Mouse (Mus musculus): ENCODE results near the gene Uqcc2. TPM values are rescaled to one million over a fixed set of nuclear protein-coding genes. Genes with fewer than 3 reads are reported as not detected.

The Uqcc2 gene
- total and polyA plus RNA-seq, 3 experiments, result 126 to 240 (median 198) TPM

- no peaks in the 10 kb centered on the region for H3K27me3 ChIP-seq (replicated peaks)
- H3K4me1 ChIP-seq (ENCODE audit: control insufficient read depth in 1 of 2, insufficient read depth in 2 of 2), result peaks cover 3 to 18% of the 10 kb centered on the region in 2 experiments; a peak in 3 of 4 replicates
- H3K4me2 ChIP-seq (ENCODE audit: insufficient read depth, low read depth, poor library complexity, severe bottlenecking), result no peak overlapping the region
- no peak overlapping the region for H3K9ac ChIP-seq (ENCODE audit: insufficient read depth, low read depth)
- dilution Hi-C loops (cut with MboI; ENCODE audit: extremely low pct_ligation_motif_present, extremely low pct_unique_long_range_greater_than_20kb, low sequenced_read_pairs), result no loop called here
- no peaks in the 10 kb centered on the region for H3K79me2 ChIP-seq (replicated peaks; ENCODE audit: control insufficient read depth, extremely low read depth, insufficient read depth, poor library complexity, severe bottlenecking)
- no peak for DNase-seq (ENCODE audit: extremely low read depth)
- no peak overlapping the region for H3K4me3 ChIP-seq (replicated peaks in 1 of 3; ENCODE audit: low read depth in 2 of 3, low read length in 2 of 3, poor library complexity in 1 of 3)
- no peaks in the 10 kb centered on the region for H3K9me3 ChIP-seq (replicated peaks; ENCODE audit: low read length)
- TF ChIP-seq SMC3 (IDR thresholded peaks at IDR 0.05; ENCODE audit: low read depth, low read length), result no peak
- TF ChIP-seq RAD21 (IDR thresholded peaks at IDR 0.05; ENCODE audit: low read depth, low read length), result no peak
- no peak for TF ChIP-seq ELF1 (IDR thresholded peaks at IDR 0.05; ENCODE audit: low read depth, low read length)
- TF ChIP-seq JUND (conservative IDR thresholded peaks at IDR 0.05; ENCODE audit: low read depth, low read length), result no peak
- TF ChIP-seq IRF4 (IDR thresholded peaks at IDR 0.05; ENCODE audit: low read depth, low read length), result no peak
- no peak for TF ChIP-seq RCOR1 (conservative IDR thresholded peaks at IDR 0.05; ENCODE audit: low read depth, low read length)
- no peak for TF ChIP-seq NELFE (IDR thresholded peaks at IDR 0.05; ENCODE audit: low read depth, low read length)
- TF ChIP-seq CHD1 (IDR thresholded peaks at IDR 0.05; ENCODE audit: low read depth, low read length), result no peak
- no peak for TF ChIP-seq POLR2A (IDR thresholded peaks at IDR 0.05; ENCODE audit: low read depth, low read length)
- no peak for TF ChIP-seq USF2 (conservative IDR thresholded peaks at IDR 0.05; ENCODE audit: low read depth, low read length)
- no peak for TF ChIP-seq ZNF384 (IDR thresholded peaks at IDR 0.05; ENCODE audit: low read depth, low read length)
- no peak for TF ChIP-seq POLR2AphosphoS2 (IDR thresholded peaks at IDR 0.05; ENCODE audit: low read depth, low read length)
- TF ChIP-seq ETS1 (conservative IDR thresholded peaks at IDR 0.05; ENCODE audit: low read depth, low read length), result no peak
- no peak for TF ChIP-seq ZKSCAN1 (IDR thresholded peaks at IDR 0.05; ENCODE audit: borderline replicate concordance, low read depth, low read length)
- no peak for TF ChIP-seq BHLHE40 (IDR thresholded peaks at IDR 0.05; ENCODE audit: low read depth, low read length)
- no peak for TF ChIP-seq USF1 (IDR thresholded peaks at IDR 0.05; ENCODE audit: low read depth, low read length)
- no peak for TF ChIP-seq KAT2A (IDR thresholded peaks at IDR 0.05; ENCODE audit: insufficient replicate concordance, low read length)
- TF ChIP-seq TCF12 (IDR thresholded peaks at IDR 0.05; ENCODE audit: low read depth, low read length), result no peak
- TF ChIP-seq CHD2 (IDR thresholded peaks at IDR 0.05; ENCODE audit: low read length), result no peak
- H3K27ac ChIP-seq (ENCODE audit: insufficient read depth, low read depth), result no peak overlapping the region
- in situ Hi-C loops (cut with MboI; ENCODE audit: low pct_ligation_motif_present, low pct_unique_long_range_greater_than_20kb, low sequenced_read_pairs), result loop anchor here (10.0 kb wide), 1 partner anchor 49 kb away; no protein-coding TSS in a partner anchor
- peaks cover 4 to 42% of the 10 kb centered on the region in 2 experiments for H3K36me3 ChIP-seq (replicated peaks in 1 of 2; ENCODE audit: control insufficient read depth in 1 of 2, insufficient read depth in 1 of 2, low read length in 1 of 2)
These were observed 50.1 kb downstream of the Uqcc2 start for GRCm38 (mm10) chr17:27083601-27084000.

GRCm38 (mm10) chr17:27082796-27083195, 50.9 kb downstream of the Uqcc2 start:
- no peak for DNase-seq (ENCODE audit: extremely low read depth)
- Histone ChIP-seq H3K4me2 (ENCODE audit: insufficient read depth, low read depth, poor library complexity, severe bottlenecking) (no peak overlapping the region), H3K79me2 (replicated peaks; ENCODE audit: control insufficient read depth, extremely low read depth, insufficient read depth, poor library complexity, severe bottlenecking) (no peaks in the 10 kb centered on the region), H3K36me3 (replicated peaks in 1 of 2; ENCODE audit: control insufficient read depth in 1 of 2, insufficient read depth in 1 of 2, low read length in 1 of 2) (peaks cover 4 to 39% of the 10 kb centered on the region in 2 experiments), H3K4me1 (ENCODE audit: control insufficient read depth in 1 of 2, insufficient read depth in 2 of 2) (peaks cover 3 to 16% of the 10 kb centered on the region in 2 experiments; a peak in 3 of 4 replicates), H3K4me3 (replicated peaks in 1 of 3; ENCODE audit: low read depth in 2 of 3, low read length in 2 of 3, poor library complexity in 1 of 3) (no peak overlapping the region), H3K27me3 (replicated peaks) (no peaks in the 10 kb centered on the region), H3K9ac (ENCODE audit: insufficient read depth, low read depth) (no peak overlapping the region), H3K9me3 (replicated peaks; ENCODE audit: low read length) (peaks cover 2% of the 10 kb centered on the region), H3K27ac (ENCODE audit: insufficient read depth, low read depth) (no peak overlapping the region)
- TF ChIP-seq ZNF384 (IDR thresholded peaks at IDR 0.05; ENCODE audit: low read depth, low read length) (no peak), E2F4 (IDR thresholded peaks at IDR 0.05; ENCODE audit: insufficient replicate concordance, low read depth, low read length) (no peak), CHD1 (IDR thresholded peaks at IDR 0.05; ENCODE audit: low read depth, low read length) (no peak), RAD21 (IDR thresholded peaks at IDR 0.05; ENCODE audit: low read depth, low read length) (no peak), USF1 (IDR thresholded peaks at IDR 0.05; ENCODE audit: low read depth, low read length) (no peak), GABPA (IDR thresholded peaks at IDR 0.05; ENCODE audit: insufficient replicate concordance, low read depth, low read length) (no peak), HCFC1 (IDR thresholded peaks at IDR 0.05; ENCODE audit: low read depth, low read length) (no peak), POLR2A (IDR thresholded peaks at IDR 0.05; ENCODE audit: low read depth, low read length) (no peak), POLR2AphosphoS2 (IDR thresholded peaks at IDR 0.05; ENCODE audit: low read depth, low read length) (no peak), TCF12 (IDR thresholded peaks at IDR 0.05; ENCODE audit: low read depth, low read length) (no peak), MEF2A (IDR thresholded peaks at IDR 0.05; ENCODE audit: borderline replicate concordance, low read depth, low read length) (no peak), NRF1 (IDR thresholded peaks at IDR 0.05; ENCODE audit: low read depth, low read length) (no peak), CTCF (conservative IDR thresholded peaks at IDR 0.05 in 1 of 2, IDR thresholded peaks at IDR 0.05 in 1 of 2; ENCODE audit: low read depth in 2 of 2, low read length in 2 of 2) (no peak), KAT2A (IDR thresholded peaks at IDR 0.05; ENCODE audit: insufficient replicate concordance, low read length) (no peak), SIN3A (IDR thresholded peaks at IDR 0.05; ENCODE audit: low read length) (no peak)
- in situ Hi-C loops (cut with MboI; ENCODE audit: low pct_ligation_motif_present, low pct_unique_long_range_greater_than_20kb, low sequenced_read_pairs), result loop anchor here (10.0 kb wide), 1 partner anchor 48 kb away; no protein-coding TSS in a partner anchor
- dilution Hi-C loops (cut with MboI; ENCODE audit: extremely low pct_ligation_motif_present, extremely low pct_unique_long_range_greater_than_20kb, low sequenced_read_pairs), result no loop called here

Data from CH12.LX (cell line).